Comparison of ENCODE assay signal across 10 mouse cellular contexts in the genomic region with DNA sequence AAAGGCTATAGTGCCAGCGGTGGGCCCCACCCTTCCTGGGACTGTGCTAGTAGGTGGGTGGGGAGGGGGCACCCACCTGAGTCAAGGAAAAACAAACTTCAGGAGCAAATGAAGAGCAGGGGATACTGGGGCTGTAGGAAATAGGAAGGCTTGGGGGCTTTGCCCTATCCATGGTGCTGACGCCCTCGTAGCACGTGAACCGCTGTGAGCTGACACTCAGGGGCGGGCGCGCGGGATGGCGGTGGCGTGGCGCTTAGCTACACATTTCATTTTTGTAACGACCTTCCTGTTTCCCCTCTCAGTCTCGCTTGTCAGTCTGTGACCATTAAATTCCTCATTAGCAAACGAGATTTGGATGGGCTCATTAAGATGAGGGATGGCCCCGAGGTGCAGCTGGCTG. TPM values are rescaled to one million over a fixed set of nuclear protein-coding genes. Genes with fewer than 3 reads are reported as not detected.
DNase-seq lines count a peak whose midpoint lies in the region; ATAC-seq and TF ChIP-seq lines count a peak whose summit lies in the region.
"Had no signal": no experiment of that assay in that cellular context is flagged by ENCODE, and none has a peak within 500 bp of the region (broad histone marks: within the 10 kb centered on the region; RNA-seq: fewer than 3 reads in every experiment).

No protein-coding gene starts in this region.

- 0 out of 2 replicates have a peak, but pooled peaks cover 14% of the 10 kb centered on the region for H3K27me3 ChIP-seq in hindbrain, embryonic 13.5 days
- peaks cover 12% of the 10 kb centered on the region for H3K27me3 ChIP-seq in myocyte (ENCODE audit: control insufficient read depth, insufficient read depth, insufficient read length)
- H3K27me3 ChIP-seq in heart, embryonic 12.5 days (replicated peaks) = peaks cover 35% of the 10 kb centered on the region

- no peak for ATAC-seq in hindbrain, embryonic 13.5 days (ENCODE audit: low FRiP score)
- ATAC-seq in activated CD4-positive, CD25-positive, alpha-beta regulatory T cell, adult 4 months = no peak
- no peak for ATAC-seq in heart, embryonic 12.5 days (ENCODE audit: insufficient number of reproducible peaks, low FRiP score)

- H3K36me3 ChIP-seq in hindbrain, embryonic 13.5 days = no peaks in the 10 kb centered on the region
- no peaks in the 10 kb centered on the region for H3K36me3 ChIP-seq in myocyte (ENCODE audit: control insufficient read depth, insufficient read depth)
- no peaks in the 10 kb centered on the region for H3K36me3 ChIP-seq in heart, embryonic 12.5 days
- H3K36me3 ChIP-seq: limb, embryonic 12.5 days had no signal

- peaks cover 35% of the 10 kb centered on the region for H3K4me1 ChIP-seq in hindbrain, embryonic 13.5 days (replicated peaks)
- no peaks in the 10 kb centered on the region for H3K4me1 ChIP-seq in heart, embryonic 12.5 days (replicated peaks)
- H3K4me1 ChIP-seq: limb, embryonic 12.5 days had no signal

- WGBS in hindbrain, embryonic 13.5 days = 3% methylated on average over 16 of the region's 16 CpGs
- 7% methylated on average over 16 of the region's 16 CpGs for WGBS in heart, embryonic 12.5 days

- intact Hi-C loops in gastrocnemius, postnatal 14 days (cut with DNase I; ENCODE audit: low total_unique reads) = no loop called here

- no peaks in the 10 kb centered on the region for H3K9me3 ChIP-seq in hindbrain, embryonic 13.5 days
- no peaks in the 10 kb centered on the region for H3K9me3 ChIP-seq in heart, embryonic 12.5 days (replicated peaks)
- H3K9me3 ChIP-seq: limb, embryonic 12.5 days had no signal

- no peaks in the 10 kb centered on the region for H3K79me2 ChIP-seq in myocyte (ENCODE audit: control insufficient read depth, insufficient read depth)

- no peak overlapping the region for H3ac ChIP-seq in myocyte (ENCODE audit: control insufficient read depth, insufficient read length)

- DNase-seq in lung, postnatal 10 days = peak; percentile 43
- DNase-seq in lung, postnatal 4 days = no peak
- peak; percentile 73 for DNase-seq in embryo, embryonic 10.5 days (ENCODE audit: low spot score)
- DNase-seq in gastrocnemius, postnatal 14 days = no peak
- DNase-seq: kidney, adult 18-20 months had no signal

- no peak for TF ChIP-seq POLR2A in myocyte (IDR thresholded peaks at IDR 0.05; ENCODE audit: insufficient read length, low read depth)

- H3K9ac ChIP-seq in hindbrain, embryonic 13.5 days = no peak overlapping the region
- H3K9ac ChIP-seq in heart, embryonic 12.5 days = no peak overlapping the region
- H3K9ac ChIP-seq: limb, embryonic 12.5 days had no signal

- H3K27ac ChIP-seq in hindbrain, embryonic 13.5 days = peak overlapping the region; percentile 13; the same call in 1 of the 2 replicates
- H3K27ac ChIP-seq in heart, embryonic 12.5 days (ENCODE audit: poor library complexity, severe bottlenecking) = no peak overlapping the region
- H3K27ac ChIP-seq: limb, embryonic 12.5 days had no signal

- no peak overlapping the region for H3K4me3 ChIP-seq in hindbrain, embryonic 13.5 days
- no peak overlapping the region for H3K4me3 ChIP-seq in myocyte
- no peak overlapping the region for H3K4me3 ChIP-seq in heart, embryonic 12.5 days
- H3K4me3 ChIP-seq: limb, embryonic 12.5 days had no signal

- H3K4me2 ChIP-seq in hindbrain, embryonic 13.5 days = peak overlapping the region; percentile 25
- no peak overlapping the region for H3K4me2 ChIP-seq in myocyte (ENCODE audit: low read depth)
- no peak overlapping the region for H3K4me2 ChIP-seq in heart, embryonic 12.5 days
- H3K4me2 ChIP-seq: limb, embryonic 12.5 days had no signal

TF ChIP-seq in myocyte, 11 proteins besides CTCF, POLR2A, EP300 and RAD21:
- TF ChIP-seq SRF (IDR thresholded peaks at IDR 0.05; ENCODE audit: control insufficient read depth, insufficient read length, low read depth) (no peak), POLR2AphosphoS2 (IDR thresholded peaks at IDR 0.05; ENCODE audit: insufficient read length, low read depth) (no peak), USF1 (IDR thresholded peaks at IDR 0.05; ENCODE audit: low read depth) (no peak), TCF12 (IDR thresholded peaks at IDR 0.05; ENCODE audit: insufficient read depth, poor library complexity, severe bottlenecking) (no peak), REST (IDR thresholded peaks at IDR 0.05; ENCODE audit: insufficient read depth, insufficient read length) (peak; percentile 81)
TF ChIP-seq in myocyte: peak in this region for 1.

RNA-seq across cellular contexts. Expression of a gene that starts 15.8 kb away (rescaled TPM):
- 809 and 885 TPM in 2 replicates for polyA plus RNA-seq in hindbrain, embryonic 13.5 days (2015; fragmentation: Nextera tagmentation; extraction: Ambion mirVana)
- 3,783 TPM for polyA plus RNA-seq in myocyte (2012; fragmentation: generic; extraction: Trizol)
- 1,000 to 10,000 TPM; 1,043 to 1,380 TPM for polyA plus RNA-seq in activated CD4-positive, CD25-positive, alpha-beta regulatory T cell, adult 4 months (2017; shearing (Covaris generic))
- polyA plus RNA-seq in heart, embryonic 12.5 days (2016; fragmentation: Nextera tagmentation; extraction: Ambion mirVana) = 785 and 816 TPM in 2 replicates
- 100 to 1,000 TPM; 832 to 884 TPM for total RNA-seq in gastrocnemius, postnatal 14 days (2021)

RNA-seq across cellular contexts. Expression of a gene that starts 22.7 kb away (rescaled TPM):
- 33.0 and 33.9 TPM in 2 replicates for polyA plus RNA-seq in hindbrain, embryonic 13.5 days (2015; fragmentation: Nextera tagmentation; extraction: Ambion mirVana)
- polyA plus RNA-seq in myocyte (2012; fragmentation: generic; extraction: Trizol) = 40.6 TPM
- polyA plus RNA-seq in activated CD4-positive, CD25-positive, alpha-beta regulatory T cell, adult 4 months (2017; shearing (Covaris generic)) = 1 to 10 TPM; 2.4 to 3.3 TPM
- polyA plus RNA-seq in heart, embryonic 12.5 days (2016; fragmentation: Nextera tagmentation; extraction: Ambion mirVana) = 5.5 and 5.9 TPM in 2 replicates
- total RNA-seq in gastrocnemius, postnatal 14 days (2021) = 10 to 100 TPM; 32.9 to 48.2 TPM

Comparison
In these comparisons a context has a peak if more than half of its experiments do, and no peak if none do; other contexts are left out.
1. DNase-seq: peak in lung, postnatal 10 days (single experiment) and embryo, embryonic 10.5 days (single experiment); none in lung, postnatal 4 days (0 of 2) and gastrocnemius, postnatal 14 days (single experiment).